Mouse (Mus musculus): Measurements from ENCODE around the gene Morc3. TPM values are rescaled to one million over a fixed set of nuclear protein-coding genes. Genes with fewer than 3 reads are reported as not detected.
A peak's percentile ranks its signal among the peaks of the same experiment; 100 is the strongest.
"Not testable (repeated sequence)": the region's sequence is repeated elsewhere in the genome, so short reads cannot be mapped to it uniquely, and the experiment has no call there.

The Morc3 gene
- polyA plus RNA-seq, 1 experiment from 2014 or later = 32.7 TPM

- H3K4me2 ChIP-seq (ENCODE audit: low read length) = no peak overlapping the region
- H3K9ac ChIP-seq (ENCODE audit: low read depth, low read length) = no peak overlapping the region
- WGBS = 63% methylated on average over 20 of the region's 20 CpGs
- H3K9me3 ChIP-seq (replicated peaks; ENCODE audit: control insufficient read depth, low read length, poor library complexity, severe bottlenecking) = peaks cover 7% of the 10 kb centered on the region; the same call in 1 of the 2 replicates
- no peak for ATAC-seq
- no peaks in the 10 kb centered on the region for H3K27me3 ChIP-seq (ENCODE audit: control insufficient read depth, insufficient read depth, low read depth, low read length)
- H3K27ac ChIP-seq (ENCODE audit: low read length) = peak overlapping the region; percentile 33; the same call in 1 of the 2 replicates
- H3K4me1 ChIP-seq (ENCODE audit: control insufficient read depth, insufficient read depth, low read length) = no peaks in the 10 kb centered on the region
- no peak overlapping the region for H3K4me3 ChIP-seq (ENCODE audit: low read depth, low read length)
- peaks cover 15% of the 10 kb centered on the region for H3K36me3 ChIP-seq (ENCODE audit: control insufficient read depth, insufficient read depth, low read length)
Observed at GRCm38 (mm10) chr16:93815856-93816736, 15.8 kb upstream of the Morc3 start.

- Histone ChIP-seq H3K27me3 (ENCODE audit: control insufficient read depth, insufficient read depth, low read depth, low read length) (no peaks in the 10 kb centered on the region), H3K4me2 (ENCODE audit: low read length) (no peak overlapping the region), H3K9ac (ENCODE audit: low read depth, low read length) (no peak overlapping the region), H3K4me3 (ENCODE audit: low read depth, low read length) (no peak overlapping the region), H3K4me1 (ENCODE audit: control insufficient read depth, insufficient read depth, low read length) (no peaks in the 10 kb centered on the region), H3K9me3 (replicated peaks; ENCODE audit: control insufficient read depth, low read length, poor library complexity, severe bottlenecking) (no peaks in the 10 kb centered on the region; the same call in 1 of the 2 replicates), H3K36me3 (ENCODE audit: control insufficient read depth, insufficient read depth, low read length) (peaks cover 7% of the 10 kb centered on the region), H3K27ac (ENCODE audit: low read length) (no peak overlapping the region)
- WGBS = 74% methylated on average over 7 of the region's 7 CpGs
- ATAC-seq = no peak
Observed at GRCm38 (mm10) chr16:93816861-93817260, 15.1 kb upstream of the Morc3 start.

GRCm38 (mm10) chr16:93817371-93817770 lies 14.6 kb upstream of the Morc3 start:
- Histone ChIP-seq H3K9ac (ENCODE audit: low read depth, low read length) (no peak overlapping the region), H3K4me2 (ENCODE audit: low read length) (no peak overlapping the region), H3K36me3 (ENCODE audit: control insufficient read depth, insufficient read depth, low read length) (peaks cover 2% of the 10 kb centered on the region), H3K4me3 (ENCODE audit: low read depth, low read length) (no peak overlapping the region), H3K27ac (ENCODE audit: low read length) (no peak overlapping the region), H3K9me3 (replicated peaks; ENCODE audit: control insufficient read depth, low read length, poor library complexity, severe bottlenecking) (no peaks in the 10 kb centered on the region), H3K27me3 (ENCODE audit: control insufficient read depth, insufficient read depth, low read depth, low read length) (no peaks in the 10 kb centered on the region), H3K4me1 (ENCODE audit: control insufficient read depth, insufficient read depth, low read length) (no peaks in the 10 kb centered on the region)
- WGBS = 86% methylated on average over 5 of the region's 5 CpGs
- ATAC-seq = no peak

- no peak overlapping the region for H3K27ac ChIP-seq (ENCODE audit: low read length)
- no peaks in the 10 kb centered on the region; the same call in 1 of the 2 replicates for H3K36me3 ChIP-seq (ENCODE audit: control insufficient read depth, insufficient read depth, low read length)
- no peak overlapping the region for H3K4me2 ChIP-seq (ENCODE audit: low read length)
- H3K9me3 ChIP-seq (replicated peaks; ENCODE audit: control insufficient read depth, low read length, poor library complexity, severe bottlenecking) = no peaks in the 10 kb centered on the region
- H3K4me1 ChIP-seq (ENCODE audit: control insufficient read depth, insufficient read depth, low read length) = no peaks in the 10 kb centered on the region
- no peak overlapping the region for H3K4me3 ChIP-seq (ENCODE audit: low read depth, low read length)
- no peak overlapping the region for H3K9ac ChIP-seq (ENCODE audit: low read depth, low read length)
- no peaks in the 10 kb centered on the region for H3K27me3 ChIP-seq (ENCODE audit: control insufficient read depth, insufficient read depth, low read depth, low read length)
- WGBS = 70% methylated on average over 12 of the region's 12 CpGs
- ATAC-seq = no peak
Observed at GRCm38 (mm10) chr16:93818691-93819324, 13.1 kb upstream of the Morc3 start.

GRCm38 (mm10) chr16:93819325-93819696 lies 12.6 kb upstream of the Morc3 start:
- Histone ChIP-seq H3K27ac (ENCODE audit: low read length) (no peak overlapping the region), H3K4me1 (ENCODE audit: control insufficient read depth, insufficient read depth, low read length) (no peaks in the 10 kb centered on the region), H3K9me3 (replicated peaks; ENCODE audit: control insufficient read depth, low read length, poor library complexity, severe bottlenecking) (no peaks in the 10 kb centered on the region; the same call in 1 of the 2 replicates), H3K36me3 (ENCODE audit: control insufficient read depth, insufficient read depth, low read length) (no peaks in the 10 kb centered on the region), H3K27me3 (ENCODE audit: control insufficient read depth, insufficient read depth, low read depth, low read length) (no peaks in the 10 kb centered on the region), H3K4me3 (ENCODE audit: low read depth, low read length) (no peak overlapping the region), H3K4me2 (ENCODE audit: low read length) (no peak overlapping the region), H3K9ac (ENCODE audit: low read depth, low read length) (no peak overlapping the region)
- 91% methylated on average over 4 of the region's 4 CpGs for WGBS
- no peak for ATAC-seq

- no peak overlapping the region for H3K27ac ChIP-seq (ENCODE audit: low read length)
- no peak overlapping the region for H3K4me3 ChIP-seq (ENCODE audit: low read depth, low read length)
- no peak for ATAC-seq
- H3K4me1 ChIP-seq (ENCODE audit: control insufficient read depth, insufficient read depth, low read length) = no peaks in the 10 kb centered on the region
- H3K36me3 ChIP-seq (ENCODE audit: control insufficient read depth, insufficient read depth, low read length) = no peaks in the 10 kb centered on the region
- H3K9ac ChIP-seq (ENCODE audit: low read depth, low read length) = no peak overlapping the region
- no peaks in the 10 kb centered on the region for H3K27me3 ChIP-seq (ENCODE audit: control insufficient read depth, insufficient read depth, low read depth, low read length)
- no peak overlapping the region for H3K4me2 ChIP-seq (ENCODE audit: low read length)
- WGBS = 83% methylated on average over 1 of the region's 1 CpGs
- H3K9me3 ChIP-seq (replicated peaks; ENCODE audit: control insufficient read depth, low read length, poor library complexity, severe bottlenecking) = no peaks in the 10 kb centered on the region; the same call in 1 of the 2 replicates
Observed at GRCm38 (mm10) chr16:93820040-93820439, 11.9 kb upstream of the Morc3 start.

GRCm38 (mm10) chr16:93821706-93822105 lies 10.2 kb upstream of the Morc3 start:
- no peak for ATAC-seq
- no peaks in the 10 kb centered on the region for H3K4me1 ChIP-seq (ENCODE audit: control insufficient read depth, insufficient read depth, low read length)
- 88% methylated on average over 3 of the region's 3 CpGs for WGBS

GRCm38 (mm10) chr16:93822433-93823225 lies 9.3 kb upstream of the Morc3 start:
- ATAC-seq; H3K27ac ChIP-seq (ENCODE audit: low read length); H3K36me3 ChIP-seq (ENCODE audit: control insufficient read depth, insufficient read depth, low read length); H3K9ac ChIP-seq (ENCODE audit: low read depth, low read length); H3K4me2 ChIP-seq (ENCODE audit: low read length); H3K4me1 ChIP-seq (ENCODE audit: control insufficient read depth, insufficient read depth, low read length); H3K9me3 ChIP-seq (replicated peaks; ENCODE audit: control insufficient read depth, low read length, poor library complexity, severe bottlenecking); H3K4me3 ChIP-seq (ENCODE audit: low read depth, low read length); H3K27me3 ChIP-seq (ENCODE audit: control insufficient read depth, insufficient read depth, low read depth, low read length): not testable (repeated sequence)
- 96% methylated on average over 5 of the region's 8 CpGs for WGBS

More at GRCm38 (mm10) chr16:93821706-93822105, 10.2 kb upstream of the Morc3 start:
- no peak overlapping the region for H3K27ac ChIP-seq (ENCODE audit: low read length)
- H3K9me3 ChIP-seq (replicated peaks; ENCODE audit: control insufficient read depth, low read length, poor library complexity, severe bottlenecking) = no peaks in the 10 kb centered on the region; the same call in 1 of the 2 replicates
- H3K9ac ChIP-seq (ENCODE audit: low read depth, low read length) = no peak overlapping the region
- no peaks in the 10 kb centered on the region for H3K36me3 ChIP-seq (ENCODE audit: control insufficient read depth, insufficient read depth, low read length)
- no peak overlapping the region for H3K4me3 ChIP-seq (ENCODE audit: low read depth, low read length)
- H3K4me2 ChIP-seq (ENCODE audit: low read length) = no peak overlapping the region
- H3K27me3 ChIP-seq (ENCODE audit: control insufficient read depth, insufficient read depth, low read depth, low read length) = no peaks in the 10 kb centered on the region
